Mouse (Mus musculus): ENCODE data around the gene Msx1. TPM values are rescaled to one million over a fixed set of nuclear protein-coding genes. Genes with fewer than 3 reads are reported as not detected.
"Not testable (repeated sequence)": the region's sequence is repeated elsewhere in the genome, so short reads cannot be mapped to it uniquely, and the experiment has no call there.

Gene Msx1
- total RNA-seq (2022), result 1 to 10 TPM; 2.9 to 4.5 (median 3.9) TPM

DNA sequence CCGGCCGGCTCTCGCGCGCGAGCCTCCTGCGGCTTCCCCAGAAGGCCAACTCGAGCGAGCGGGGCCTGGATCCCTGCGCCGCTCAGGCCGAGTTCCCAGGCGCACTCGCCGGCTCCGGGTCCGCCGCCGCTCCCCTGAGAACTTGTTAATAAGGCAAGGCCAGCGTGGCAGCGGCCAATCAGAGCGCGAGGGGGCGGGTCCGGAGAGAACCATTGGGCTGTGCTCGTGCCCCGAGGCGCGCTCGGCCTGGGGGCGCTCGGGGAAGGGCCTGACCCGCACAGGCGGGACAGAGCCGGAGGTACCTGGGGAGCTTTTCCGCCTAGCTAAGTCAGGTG is at the start of gene Msx1:
Gene Msx1 (minus strand): TSS at position 123 of the 335 bp plus-strand sequence.
- no peak for DNase-seq (ENCODE audit: low spot score in 2 of 2)

DNA sequence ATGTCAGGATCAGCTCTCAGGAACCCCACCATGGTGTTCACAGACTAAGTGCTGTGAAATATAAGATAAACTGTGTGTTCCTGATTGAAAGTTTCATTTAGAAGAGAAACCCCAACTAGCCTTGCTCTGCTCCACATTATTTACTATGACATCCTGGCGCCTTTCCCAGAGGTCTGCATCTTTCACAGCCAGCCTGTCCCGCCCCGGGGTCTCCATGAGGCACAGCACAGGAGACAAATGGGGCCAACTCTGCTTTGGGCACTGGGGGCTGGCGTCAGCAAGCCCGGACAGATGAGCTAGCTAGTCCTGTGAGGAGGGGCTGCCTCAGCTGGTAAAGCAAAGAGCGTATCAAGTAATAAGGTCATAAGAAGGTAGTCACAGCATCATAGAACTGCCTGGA is 41.1 kb upstream of the Msx1 start:
- no peak for DNase-seq (ENCODE audit: low spot score in 2 of 2)

GRCm38 (mm10) chr5:37864309-37864708 is 39.9 kb upstream of the Msx1 start:
- DNase-seq (ENCODE audit: low spot score in 2 of 2), result no peak

DNA sequence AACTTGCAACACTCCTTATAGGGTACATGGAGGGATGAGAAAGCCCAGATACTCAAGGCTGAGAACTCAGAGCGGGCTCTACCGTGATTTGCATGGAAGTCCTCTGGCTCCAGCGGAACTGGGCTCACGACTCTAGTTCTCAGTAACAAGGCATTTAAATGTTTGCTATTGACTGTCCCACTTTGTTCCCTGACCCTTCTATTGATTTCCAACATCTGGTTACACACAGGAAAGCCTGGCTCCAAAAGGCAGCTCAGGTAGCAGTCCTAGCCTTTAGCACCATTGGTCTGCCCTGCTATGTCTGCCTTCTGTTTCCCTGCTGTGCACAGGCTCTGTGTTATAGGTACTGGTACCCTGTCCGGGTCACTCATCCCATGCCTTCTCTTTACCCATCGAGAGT is 36.5 kb upstream of the Msx1 start:
- DNase-seq (ENCODE audit: low spot score in 2 of 2), result no peak

DNA sequence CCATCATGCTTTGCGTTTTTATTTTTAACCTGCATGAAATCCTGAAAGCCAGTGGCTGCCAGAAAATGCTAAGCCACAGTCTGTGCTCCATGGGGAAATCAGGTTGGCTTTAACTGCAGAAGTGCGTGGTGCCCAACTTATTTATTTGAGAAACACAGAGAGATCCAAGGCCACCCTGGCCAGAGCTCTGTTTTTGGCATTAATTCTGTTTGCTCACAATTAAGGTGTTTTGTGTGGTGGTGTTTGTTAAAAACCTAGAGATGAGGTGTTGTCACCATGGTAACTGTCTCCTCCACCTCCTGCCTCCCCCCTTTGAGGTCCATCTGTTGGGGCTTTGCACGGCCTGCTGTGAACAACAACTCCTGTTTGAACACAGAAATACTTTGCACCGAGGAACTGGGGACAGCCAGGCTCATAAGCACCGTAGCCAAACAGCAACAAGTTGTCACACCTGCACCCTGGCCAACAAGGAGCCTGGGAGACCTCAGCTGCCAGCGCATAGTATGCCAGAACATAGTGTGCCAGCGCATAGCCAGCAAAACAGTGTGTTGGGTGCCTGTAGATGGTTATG is 35.9 kb upstream of the Msx1 start:
- DNase-seq (ENCODE audit: low spot score in 2 of 2), result peak; percentile 12 to 72

DNA sequence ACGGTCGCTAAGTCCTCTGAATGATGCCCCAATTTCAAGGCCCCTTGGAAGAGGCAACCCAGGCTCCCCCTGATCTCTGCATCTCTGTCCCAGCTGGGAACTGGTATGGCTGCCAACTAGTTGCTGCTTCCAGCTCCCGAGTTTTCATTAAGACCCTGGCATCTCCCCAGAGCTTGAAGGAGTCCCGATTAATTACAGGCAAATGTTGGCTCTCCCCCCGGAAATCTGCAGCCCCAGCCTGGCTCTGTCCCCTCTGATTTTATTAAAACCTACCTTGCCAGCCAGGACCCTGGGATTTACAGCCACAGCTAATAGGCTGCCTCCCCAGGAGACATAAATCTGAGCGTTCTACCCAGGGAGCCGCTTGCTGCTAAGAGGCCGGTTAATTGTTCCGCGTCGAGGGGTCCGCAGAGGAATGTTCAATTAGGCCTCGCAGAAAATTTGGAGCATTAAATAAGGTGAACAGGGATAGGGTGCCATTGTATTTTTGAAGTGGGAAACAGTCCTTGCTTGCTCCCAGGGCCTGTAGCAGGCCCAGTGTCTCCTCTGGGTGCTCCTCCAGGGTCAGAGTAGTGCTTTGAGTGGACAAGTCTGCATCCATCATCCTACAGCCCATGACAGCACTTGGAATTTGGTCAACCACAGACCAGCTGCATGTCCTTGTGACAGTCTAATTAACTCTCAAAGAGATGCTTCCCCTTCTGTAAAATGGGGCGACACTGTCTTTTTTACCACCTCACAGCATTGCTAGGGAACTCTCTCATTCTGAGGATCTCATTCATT is 33.6 kb upstream of the Msx1 start:
- DNase-seq (ENCODE audit: low spot score in 2 of 2), result peak in 1 of 2 experiments; percentile 48

DNA sequence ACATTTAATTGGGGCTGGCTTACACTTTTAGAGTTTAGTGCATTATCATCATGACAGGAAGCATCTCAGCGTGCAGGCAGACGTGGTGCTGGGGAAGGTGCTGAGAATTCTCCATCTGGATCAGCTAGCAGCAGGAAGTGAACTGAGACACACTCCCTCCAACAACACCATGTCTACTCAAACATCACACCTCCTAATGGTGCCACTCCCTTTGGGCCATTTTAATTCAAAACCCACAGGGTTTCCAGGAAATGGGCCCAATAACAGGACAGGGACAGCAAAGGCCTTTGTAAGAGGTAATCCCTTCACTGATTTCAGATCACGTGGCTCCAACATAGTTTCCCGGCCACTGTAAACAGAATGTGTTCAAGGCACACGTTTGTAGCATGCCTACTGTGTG is 31.7 kb upstream of the Msx1 start:
- no peak for DNase-seq (ENCODE audit: low spot score in 2 of 2)

- DNase-seq (ENCODE audit: low spot score in 2 of 2), result no peak
Observed at GRCm38 (mm10) chr5:37854233-37854632, 29.9 kb upstream of the Msx1 start.

DNA sequence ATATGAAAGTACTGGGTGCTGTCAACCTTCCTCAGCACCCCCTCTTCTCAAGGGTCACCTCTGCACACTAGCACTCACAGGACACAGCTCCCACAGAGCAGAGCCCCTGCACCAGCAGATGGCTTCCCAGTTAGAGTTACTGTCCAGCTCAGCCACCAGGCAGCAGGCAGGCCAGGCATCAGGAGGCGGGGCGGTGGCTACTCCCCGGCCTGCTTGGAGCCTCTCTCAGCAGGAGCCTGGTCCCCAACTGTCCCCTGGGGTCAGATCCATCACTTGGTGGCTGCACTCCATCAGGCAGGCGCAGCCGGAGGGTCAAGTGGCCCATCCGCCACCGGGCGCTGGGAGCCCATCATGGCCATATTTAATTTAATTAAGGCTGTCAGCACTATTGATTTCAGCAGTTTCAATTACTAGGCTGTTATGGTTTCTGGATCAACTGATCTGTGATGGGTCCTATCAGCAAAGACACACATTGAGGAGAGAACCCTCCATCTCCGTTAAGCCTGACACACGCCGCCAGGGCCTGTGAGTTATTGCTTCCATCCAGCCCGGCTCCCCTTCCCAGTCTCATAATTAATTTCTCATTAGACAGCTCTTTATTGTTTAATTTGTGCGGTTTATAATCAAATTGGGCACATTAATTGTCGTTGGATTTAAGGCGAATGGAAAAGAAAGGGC is 27.1 kb upstream of the Msx1 start:
- no peak for DNase-seq (ENCODE audit: low spot score in 2 of 2)

GRCm38 (mm10) chr5:37848991-37849719 is 24.8 kb upstream of the Msx1 start:
- DNase-seq (ENCODE audit: low spot score in 2 of 2), result no peak

DNA sequence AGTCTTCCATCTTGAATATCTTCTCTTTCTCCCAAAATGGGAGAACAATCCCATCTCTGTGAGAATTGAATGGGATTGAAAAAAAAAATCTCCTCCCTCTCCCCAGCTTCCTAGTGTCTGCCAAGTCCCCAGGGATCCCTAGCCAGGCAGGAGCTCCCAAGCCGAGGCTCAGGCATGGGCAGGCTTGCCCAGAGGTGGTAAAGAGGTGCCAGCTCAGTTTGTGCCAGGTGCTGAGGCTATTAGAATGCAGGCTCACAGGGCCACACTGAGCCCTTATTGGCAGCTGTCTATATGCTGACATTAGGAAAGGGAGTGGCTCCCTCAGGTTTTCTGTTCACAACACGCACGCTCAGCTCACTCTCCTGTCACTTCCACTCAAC is 11.9 kb upstream of the Msx1 start:
- no peak for DNase-seq (ENCODE audit: low spot score in 2 of 2)

DNA sequence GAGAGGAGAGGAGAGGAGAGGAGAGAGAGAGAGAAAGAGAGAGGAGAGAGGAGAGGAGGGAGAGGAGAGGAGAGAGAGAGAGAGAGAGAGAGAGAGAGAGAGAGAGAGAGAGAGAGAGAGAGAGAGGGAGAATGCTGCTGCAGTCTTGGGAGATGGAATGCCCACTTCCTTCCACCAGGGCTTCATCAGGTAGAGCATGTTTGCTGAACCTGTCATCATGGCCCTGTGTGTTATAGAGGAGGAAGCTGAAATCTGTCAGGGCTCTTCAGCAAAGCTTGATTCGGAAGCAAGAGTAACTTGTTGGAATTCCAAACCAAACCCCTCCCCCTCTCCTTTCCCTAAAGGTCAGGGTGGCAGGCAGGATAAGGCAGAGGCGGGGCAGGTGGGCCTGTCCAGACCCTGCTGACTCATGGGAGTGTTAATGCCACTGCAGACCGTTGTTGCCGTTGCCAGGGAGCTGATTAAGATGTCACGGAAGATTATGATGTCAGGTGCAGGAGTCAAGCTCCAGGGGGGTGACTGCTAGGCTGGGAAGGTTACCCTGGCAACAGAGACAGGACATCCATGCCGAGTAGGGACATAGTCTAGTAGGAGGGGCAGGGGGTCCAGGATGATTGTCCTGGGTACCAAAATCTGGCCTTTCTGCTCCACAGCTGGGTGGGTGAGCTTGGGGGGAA is 11.3 kb upstream of the Msx1 start:
- DNase-seq (ENCODE audit: low spot score in 2 of 2), result no peak

DNA sequence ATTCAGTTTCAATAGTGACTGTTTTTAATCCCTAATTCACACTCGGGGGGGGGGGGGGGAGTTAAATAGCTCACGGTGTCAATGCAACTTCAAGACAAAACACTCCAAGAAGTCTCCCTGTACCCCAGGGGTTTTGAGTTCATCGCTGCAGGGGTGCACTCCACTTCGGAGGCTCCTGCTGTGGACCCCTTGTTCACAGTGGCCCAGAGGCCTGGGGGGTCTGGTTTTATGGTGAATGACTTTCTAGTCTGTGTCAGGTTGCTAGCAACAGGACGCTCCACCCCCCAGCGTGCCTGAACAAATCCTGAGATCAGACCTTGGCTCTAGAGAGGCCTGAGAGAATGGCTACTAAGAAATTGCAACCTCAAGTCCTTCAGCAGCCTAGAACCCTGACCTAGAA is 8.4 kb upstream of the Msx1 start:
- no peak for DNase-seq (ENCODE audit: low spot score in 2 of 2)

DNA sequence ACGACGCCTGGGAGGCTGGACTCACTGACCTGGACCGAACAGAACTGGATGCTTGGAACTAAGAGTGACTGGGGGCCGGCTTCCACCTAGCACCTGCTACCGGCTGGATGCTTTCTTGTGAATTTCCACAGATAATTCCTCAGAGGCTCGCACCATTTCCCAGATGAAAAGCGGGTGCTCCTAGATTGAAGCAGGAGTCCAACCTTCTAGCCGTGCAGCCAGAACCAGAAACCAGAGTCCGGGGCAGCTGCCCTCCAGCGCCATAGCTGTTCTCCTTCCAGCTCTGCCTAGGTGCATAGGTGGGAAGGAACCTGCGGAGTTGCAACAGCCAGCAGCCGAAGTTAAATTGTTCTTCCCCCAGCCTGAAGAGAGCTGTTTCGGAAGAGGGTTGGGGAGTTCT is 7.6 kb upstream of the Msx1 start:
- no peak for DNase-seq (ENCODE audit: low spot score in 2 of 2)

DNA sequence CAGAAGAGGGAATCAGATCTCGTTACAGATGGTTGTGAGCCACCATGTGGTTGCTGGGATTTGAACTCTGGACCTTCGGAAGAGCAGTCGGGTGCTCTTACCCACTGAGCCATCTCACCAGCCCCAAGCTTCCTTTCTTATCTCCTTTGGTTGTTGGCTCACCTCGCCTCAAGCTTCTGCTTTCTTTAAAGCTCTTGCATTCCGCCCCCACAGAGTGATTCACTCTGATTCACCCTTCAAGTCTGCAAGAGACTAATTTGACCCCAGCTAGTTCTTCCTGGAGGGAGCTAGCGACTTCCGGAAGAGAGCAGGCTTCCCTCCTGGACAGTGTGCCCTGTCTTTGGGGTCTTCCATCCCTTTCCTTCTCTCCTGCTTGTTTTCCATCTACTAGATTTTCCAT is 6.1 kb upstream of the Msx1 start:
- not testable (repeated sequence) for DNase-seq (ENCODE audit: low spot score in 2 of 2)

GRCm38 (mm10) chr5:37829926-37830325 is 5.5 kb upstream of the Msx1 start:
- no peak for DNase-seq (ENCODE audit: low spot score in 2 of 2)

DNA sequence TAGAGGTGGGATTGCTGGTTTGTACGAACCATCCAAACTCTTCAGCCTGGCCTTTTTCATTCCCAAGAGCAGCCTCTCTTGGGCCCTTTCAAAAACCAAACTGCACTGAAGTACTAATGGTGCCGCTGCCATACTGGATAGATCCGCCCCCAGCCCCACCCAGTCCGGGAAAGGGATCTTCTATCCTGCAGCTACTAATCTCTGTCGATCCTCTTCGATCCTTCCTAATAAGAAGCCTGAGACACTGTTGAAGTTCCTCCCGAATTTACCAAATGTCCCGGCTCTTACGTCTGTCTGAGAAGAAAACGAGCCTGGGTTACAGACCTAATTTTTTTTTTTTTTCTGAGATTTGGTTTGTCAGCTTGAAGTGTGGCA is 4.9 kb upstream of the Msx1 start:
- DNase-seq (ENCODE audit: low spot score in 2 of 2), result no peak

- DNase-seq (ENCODE audit: low spot score in 2 of 2), result no peak
Observed at GRCm38 (mm10) chr5:37828591-37829295, 4.4 kb upstream of the Msx1 start.

GRCm38 (mm10) chr5:37828001-37828400 is 3.6 kb upstream of the Msx1 start:
- DNase-seq (ENCODE audit: low spot score in 2 of 2), result no peak

- no peak for DNase-seq (ENCODE audit: low spot score in 2 of 2)
Observed at GRCm38 (mm10) chr5:37827626-37827950, 3.2 kb upstream of the Msx1 start.

Measured in left cerebral cortex, adult 8-10 months (tissue).